Mouse (Mus musculus): ENCODE measurements around the gene Dot1l.

DNA sequence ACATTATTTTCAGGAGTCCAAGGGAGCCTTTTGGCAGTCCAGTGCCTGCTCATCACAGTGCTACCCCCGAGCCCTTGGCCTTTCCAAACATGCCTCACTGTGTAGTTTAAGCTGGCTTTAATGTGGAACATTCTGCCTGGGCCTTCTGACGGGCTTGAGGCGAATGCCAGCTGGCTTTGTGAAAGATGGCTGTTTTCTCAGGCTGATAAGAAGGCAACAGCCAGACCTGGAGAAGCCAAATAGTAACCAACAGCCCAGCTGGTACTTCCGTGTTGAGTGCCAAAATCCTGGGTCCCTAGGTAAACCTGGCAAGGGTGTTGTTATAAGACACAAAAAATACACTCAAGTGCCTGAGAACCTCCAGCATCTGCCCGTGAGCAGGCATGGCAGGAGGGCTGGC lies 18.3 kb upstream of the Dot1l start:
- no peak for TF ChIP-seq GATA1 (IDR thresholded peaks at IDR 0.05; ENCODE audit: low read length)
- no peak for TF ChIP-seq TAL1 (IDR thresholded peaks at IDR 0.05; ENCODE audit: low read length)
